Mouse (Mus musculus): Measurements from ENCODE around the gene Egflam. TPM values are rescaled to one million over a fixed set of nuclear protein-coding genes. Genes with fewer than 3 reads are reported as not detected.

Egflam gene
- polyA plus RNA-seq, 1 experiment from 2014 or later: 15.8 TPM

GRCm38 (mm10) chr15:7191074-7191473, 207.1 kb downstream of the Egflam start:
- peaks cover 45% of the 10 kb centered on the region for H3K36me3 ChIP-seq
- no peak overlapping the region for H3K27ac ChIP-seq (replicated peaks)
- no peak for ATAC-seq (ENCODE audit: low read depth)
- H3K27me3 ChIP-seq: no peaks in the 10 kb centered on the region
- 86% methylated on average over 4 of the region's 4 CpGs for WGBS
- no peaks in the 10 kb centered on the region for H3K9me3 ChIP-seq
- no peak overlapping the region for H3K4me3 ChIP-seq
- H3K4me2 ChIP-seq: no peak overlapping the region
- H3K9ac ChIP-seq: no peak overlapping the region
- peaks cover 42% of the 10 kb centered on the region for H3K4me1 ChIP-seq (replicated peaks)

DNA sequence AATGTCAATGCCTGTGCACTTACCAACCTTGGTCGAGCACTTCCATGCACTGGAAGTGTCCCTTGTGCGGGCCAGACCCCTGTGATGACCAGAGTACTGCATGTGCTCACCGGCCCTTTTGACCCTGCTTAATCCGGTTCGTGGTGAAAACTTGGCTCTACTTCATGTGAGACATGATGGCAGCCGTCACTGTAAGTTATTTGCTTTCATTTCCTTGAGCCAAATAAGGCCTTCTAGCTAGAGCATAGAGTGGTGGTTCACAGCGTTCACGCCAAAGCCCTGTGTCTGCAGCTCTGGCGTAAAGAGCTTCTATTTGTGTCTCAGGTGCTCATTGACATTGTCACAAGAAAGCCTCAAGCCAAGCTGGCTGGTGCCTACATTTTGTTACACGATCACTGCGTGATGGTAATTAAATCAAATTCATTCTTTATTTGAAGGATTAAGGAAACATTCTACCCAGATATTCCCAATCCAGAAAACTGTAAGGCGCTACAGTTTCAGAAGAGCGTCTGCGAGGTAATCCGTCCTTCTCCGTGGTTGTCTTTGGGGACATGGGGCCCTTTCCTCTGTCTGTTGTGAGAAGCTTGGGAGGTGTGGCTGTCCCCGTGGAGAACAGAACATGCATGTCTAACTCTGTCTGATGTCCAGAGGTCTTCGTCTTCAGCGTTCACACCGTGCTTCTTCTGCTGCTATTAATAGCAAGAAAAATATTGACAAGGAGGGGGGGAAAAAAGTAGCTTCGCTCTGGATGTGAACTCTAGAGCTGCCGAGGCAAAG, 208.3 kb downstream of the Egflam start:
- Histone ChIP-seq H3K9me3 (no peaks in the 10 kb centered on the region), H3K9ac (no peak overlapping the region), H3K36me3 (peaks cover 56% of the 10 kb centered on the region), H3K27me3 (no peaks in the 10 kb centered on the region), H3K27ac (replicated peaks) (no peak overlapping the region), H3K4me3 (no peak overlapping the region), H3K4me2 (no peak overlapping the region), H3K4me1 (replicated peaks) (peaks cover 30% of the 10 kb centered on the region)
- ATAC-seq (ENCODE audit: low read depth): no peak
- WGBS: 89% methylated on average over 22 of the region's 22 CpGs

DNA sequence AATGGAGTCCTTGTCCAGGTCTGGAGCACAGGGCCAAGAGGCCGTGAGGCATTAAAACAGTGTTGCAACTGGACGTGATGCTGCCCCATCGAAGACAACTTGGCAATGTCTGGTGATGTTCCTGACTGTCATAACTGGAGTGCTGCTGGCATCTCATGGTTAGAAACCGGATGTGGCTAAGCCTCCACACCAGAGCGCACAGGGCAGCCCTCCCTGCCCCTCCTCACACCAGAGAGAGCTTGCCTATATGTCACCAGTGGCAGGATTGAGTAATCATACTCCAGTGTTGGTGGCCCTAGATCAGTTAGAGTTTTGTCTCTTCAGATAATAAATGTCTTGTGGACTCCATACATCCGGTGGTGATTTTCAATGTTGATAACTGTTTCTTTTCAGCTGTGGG, 210.5 kb downstream of the Egflam start:
- H3K27me3 ChIP-seq: no peaks in the 10 kb centered on the region
- no peaks in the 10 kb centered on the region for H3K9me3 ChIP-seq
- H3K4me2 ChIP-seq: no peak overlapping the region
- no peak overlapping the region for H3K27ac ChIP-seq (replicated peaks)
- 91% methylated on average over 6 of the region's 6 CpGs for WGBS
- no peak for ATAC-seq (ENCODE audit: low read depth)
- H3K9ac ChIP-seq: no peak overlapping the region
- no peak overlapping the region for H3K4me3 ChIP-seq
- peaks cover 8% of the 10 kb centered on the region for H3K4me1 ChIP-seq (replicated peaks)
- H3K36me3 ChIP-seq: peaks cover 75% of the 10 kb centered on the region

- Histone ChIP-seq H3K9me3 (no peaks in the 10 kb centered on the region), H3K4me2 (no peak overlapping the region), H3K36me3 (peaks cover 61% of the 10 kb centered on the region), H3K4me3 (no peak overlapping the region), H3K9ac (no peak overlapping the region), H3K27me3 (no peaks in the 10 kb centered on the region), H3K27ac (replicated peaks) (no peak overlapping the region), H3K4me1 (replicated peaks) (no peaks in the 10 kb centered on the region)
- 54% methylated on average over 6 of the region's 6 CpGs for WGBS
- no peak for ATAC-seq (ENCODE audit: low read depth)
These were observed 217.6 kb downstream of the Egflam start for GRCm38 (mm10) chr15:7180576-7180975.

- Histone ChIP-seq H3K27ac (replicated peaks) (no peak overlapping the region), H3K4me2 (no peak overlapping the region), H3K4me1 (replicated peaks) (no peaks in the 10 kb centered on the region), H3K36me3 (peaks cover 48% of the 10 kb centered on the region), H3K27me3 (no peaks in the 10 kb centered on the region), H3K4me3 (no peak overlapping the region), H3K9me3 (no peaks in the 10 kb centered on the region), H3K9ac (no peak overlapping the region)
- no peak for ATAC-seq (ENCODE audit: low read depth)
- 89% methylated on average over 8 of the region's 8 CpGs for WGBS
These were observed 224.4 kb downstream of the Egflam start for GRCm38 (mm10) chr15:7173776-7174175.

GRCm38 (mm10) chr15:7173346-7173745, 224.8 kb downstream of the Egflam start:
- Histone ChIP-seq H3K4me3 (no peak overlapping the region), H3K36me3 (peaks cover 48% of the 10 kb centered on the region), H3K27ac (replicated peaks) (no peak overlapping the region), H3K9me3 (no peaks in the 10 kb centered on the region), H3K27me3 (no peaks in the 10 kb centered on the region), H3K4me1 (replicated peaks) (no peaks in the 10 kb centered on the region), H3K9ac (no peak overlapping the region), H3K4me2 (no peak overlapping the region)
- no peak for ATAC-seq (ENCODE audit: low read depth)
- WGBS: 84% methylated on average over 7 of the region's 7 CpGs

DNA sequence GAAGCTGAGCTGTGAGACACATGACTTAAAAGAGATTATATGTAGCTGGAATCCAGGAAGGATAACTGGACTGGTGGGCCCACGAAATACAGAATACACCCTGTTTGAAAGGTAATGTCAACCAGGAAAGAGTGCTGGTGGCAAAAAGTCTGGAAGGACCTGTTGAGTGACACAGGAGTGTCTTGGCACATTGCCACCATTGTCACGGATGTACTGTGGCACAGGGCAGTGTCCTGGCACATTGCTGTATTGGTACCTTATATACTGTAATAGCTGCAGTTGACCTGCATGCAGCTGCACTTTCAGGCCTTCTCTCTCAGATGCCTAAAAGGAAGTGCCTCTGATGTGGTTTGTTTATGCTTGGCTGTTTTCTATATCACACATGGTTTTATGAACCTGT, 225.3 kb downstream of the Egflam start:
- H3K9me3 ChIP-seq: no peaks in the 10 kb centered on the region
- ATAC-seq (ENCODE audit: low read depth): no peak
- H3K4me2 ChIP-seq: no peak overlapping the region
- H3K9ac ChIP-seq: no peak overlapping the region
- H3K36me3 ChIP-seq: peaks cover 50% of the 10 kb centered on the region
- no peak overlapping the region for H3K4me3 ChIP-seq
- H3K4me1 ChIP-seq (replicated peaks): no peaks in the 10 kb centered on the region
- WGBS: 61% methylated on average over 2 of the region's 2 CpGs
- H3K27me3 ChIP-seq: no peaks in the 10 kb centered on the region
- no peak overlapping the region for H3K27ac ChIP-seq (replicated peaks)

DNA sequence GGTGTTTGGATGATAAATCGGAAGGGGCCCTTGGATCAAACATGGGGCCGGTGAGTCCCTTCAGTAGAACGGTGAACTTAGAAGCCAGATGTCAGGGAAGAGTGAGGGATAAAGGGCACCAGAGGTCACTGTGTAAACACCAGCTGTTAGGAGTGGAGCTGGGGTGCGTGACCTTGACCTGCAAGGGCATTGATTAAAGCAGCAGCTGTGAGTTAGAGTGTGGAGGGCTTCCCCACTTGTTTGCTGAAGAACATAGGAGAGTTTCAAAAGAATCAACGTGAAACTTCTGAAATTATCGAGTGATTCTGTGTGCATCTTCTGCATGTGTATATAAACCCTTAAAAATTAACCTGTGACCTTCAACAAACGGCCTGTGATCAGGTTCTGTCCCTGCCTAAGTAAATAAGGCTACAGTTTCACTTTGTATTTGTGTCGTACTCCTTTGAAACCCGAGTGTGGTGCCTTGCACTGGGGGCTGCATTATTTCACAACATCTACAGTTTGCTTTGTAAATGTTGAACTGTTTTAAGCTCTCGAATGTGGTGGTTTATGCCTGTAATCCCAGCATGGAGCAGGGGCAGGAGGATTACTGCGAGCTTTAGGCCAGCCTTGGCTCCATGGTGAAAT, 230.2 kb downstream of the Egflam start:
- Histone ChIP-seq H3K4me3 (no peak overlapping the region), H3K27me3 (no peaks in the 10 kb centered on the region), H3K4me1 (replicated peaks) (0 out of 2 replicates have a peak, but pooled peaks cover 4% of the 10 kb centered on the region), H3K36me3 (peaks cover 64% of the 10 kb centered on the region), H3K9me3 (no peaks in the 10 kb centered on the region), H3K4me2 (no peak overlapping the region), H3K27ac (replicated peaks) (no peak overlapping the region), H3K9ac (no peak overlapping the region)
- ATAC-seq (ENCODE audit: low read depth): no peak
- WGBS: 69% methylated on average over 11 of the region's 11 CpGs

GRCm38 (mm10) chr15:7167238-7167905, 230.8 kb downstream of the Egflam start:
- ATAC-seq (ENCODE audit: low read depth): no peak
- H3K36me3 ChIP-seq: peaks cover 61% of the 10 kb centered on the region
- no peak overlapping the region for H3K27ac ChIP-seq (replicated peaks)
- H3K9me3 ChIP-seq: no peaks in the 10 kb centered on the region
- H3K4me3 ChIP-seq: no peak overlapping the region
- 89% methylated on average over 10 of the region's 10 CpGs for WGBS
- H3K27me3 ChIP-seq: no peaks in the 10 kb centered on the region
- H3K9ac ChIP-seq: no peak overlapping the region
- H3K4me2 ChIP-seq: no peak overlapping the region
- H3K4me1 ChIP-seq (replicated peaks): 0 out of 2 replicates have a peak, but pooled peaks cover 4% of the 10 kb centered on the region

GRCm38 (mm10) chr15:7166735-7167134, 231.5 kb downstream of the Egflam start:
- ATAC-seq (ENCODE audit: low read depth): no peak
- Histone ChIP-seq H3K9me3 (no peaks in the 10 kb centered on the region), H3K4me3 (no peak overlapping the region), H3K36me3 (peaks cover 61% of the 10 kb centered on the region), H3K9ac (no peak overlapping the region), H3K4me2 (no peak overlapping the region), H3K27me3 (no peaks in the 10 kb centered on the region), H3K4me1 (replicated peaks) (0 out of 2 replicates have a peak, but pooled peaks cover 4% of the 10 kb centered on the region), H3K27ac (replicated peaks) (no peak overlapping the region)
- 93% methylated on average over 9 of the region's 9 CpGs for WGBS

DNA sequence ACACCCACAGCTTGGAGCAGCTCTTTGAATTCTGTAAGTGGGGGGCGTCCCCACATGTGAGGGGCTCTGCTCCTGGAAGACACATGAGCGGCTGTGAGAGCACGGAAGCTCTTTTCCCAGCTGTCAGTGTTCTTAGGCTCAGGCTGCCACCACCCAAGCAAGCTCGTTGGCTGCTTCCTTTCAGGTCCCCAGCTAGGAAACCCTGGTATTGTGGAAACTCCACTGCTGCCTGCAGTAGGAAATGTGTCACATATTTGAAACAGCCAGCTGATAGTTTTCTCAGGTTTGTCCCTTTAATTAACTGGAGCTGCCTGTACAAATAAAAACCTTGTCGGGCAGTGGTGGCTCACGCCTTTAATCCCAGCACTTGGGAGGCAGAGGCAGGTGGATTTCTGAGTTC, 234.3 kb downstream of the Egflam start:
- H3K27ac ChIP-seq (replicated peaks): no peak overlapping the region
- 75% methylated on average over 6 of the region's 6 CpGs for WGBS
- no peak overlapping the region for H3K4me2 ChIP-seq
- no peak overlapping the region for H3K4me3 ChIP-seq
- H3K36me3 ChIP-seq: peaks cover 61% of the 10 kb centered on the region
- no peak overlapping the region for H3K9ac ChIP-seq
- no peaks in the 10 kb centered on the region for H3K9me3 ChIP-seq
- no peak for ATAC-seq (ENCODE audit: low read depth)
- no peaks in the 10 kb centered on the region for H3K27me3 ChIP-seq
- 0 out of 2 replicates have a peak, but pooled peaks cover 4% of the 10 kb centered on the region for H3K4me1 ChIP-seq (replicated peaks)

DNA sequence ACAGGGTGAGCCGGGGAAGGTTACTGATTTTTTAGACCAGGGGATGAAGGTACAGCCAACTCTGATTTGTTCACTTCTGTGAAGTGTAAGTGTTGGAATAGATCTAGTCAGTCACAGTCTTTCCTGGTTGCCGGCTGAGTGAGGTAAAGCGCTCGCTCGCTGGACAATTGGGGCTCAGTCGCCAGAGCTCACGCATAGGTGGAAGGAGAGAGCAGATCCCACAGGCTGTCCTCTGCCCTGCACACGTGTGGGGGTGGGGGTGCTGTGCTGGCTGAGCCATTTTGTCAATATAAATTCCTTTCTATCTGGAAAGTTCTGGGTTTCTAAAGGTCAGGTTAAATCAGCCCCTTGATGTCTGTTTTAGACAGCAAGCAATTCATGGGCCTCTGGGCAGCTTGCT, 237.9 kb downstream of the Egflam start:
- Histone ChIP-seq H3K9ac (no peak overlapping the region), H3K4me1 (replicated peaks) (0 out of 2 replicates have a peak, but pooled peaks cover 4% of the 10 kb centered on the region), H3K27ac (replicated peaks) (no peak overlapping the region), H3K36me3 (peaks cover 49% of the 10 kb centered on the region), H3K27me3 (no peaks in the 10 kb centered on the region), H3K9me3 (no peaks in the 10 kb centered on the region), H3K4me2 (no peak overlapping the region), H3K4me3 (no peak overlapping the region)
- ATAC-seq (ENCODE audit: low read depth): no peak
- 86% methylated on average over 8 of the region's 8 CpGs for WGBS
